Mouse (Mus musculus) kidney, embryonic 16.5 days (tissue): Measurements from ENCODE around the gene Lsm11. TPM values are rescaled to one million over a fixed set of nuclear protein-coding genes. Genes with fewer than 3 reads are reported as not detected.

ENCODE experiments used
- ATAC-seq: fragments of 200-750 bp; cut with Nextera tagmentation; 2 replicates; pipeline ENCODE4 v1.8.0; 2017; ENCODE audit warnings: moderate TSS enrichment; ENCODE audit not compliant: low FRiP score, low TSS enrichment
- H3K27ac ChIP-seq: fragments of 300-500 bp; sonication (generic); 2 replicates; pipeline ENCODE4 v1.5.1; 2014; ENCODE audit warnings: low read length
- H3K27me3 ChIP-seq: fragments of 300-500 bp; sonication (generic); 2 replicates; pipeline ENCODE4 v1.6.1; 2014; ENCODE audit warnings: low read length, control low read depth, mixed read lengths; ENCODE audit not compliant: insufficient read depth
- H3K36me3 ChIP-seq: fragments of 300-500 bp; sonication (generic); 2 replicates; pipeline ENCODE4 v1.6.1; 2014; ENCODE audit warnings: low read length, control low read depth, mixed read lengths; ENCODE audit not compliant: insufficient read depth
- H3K4me1 ChIP-seq: fragments of 300-500 bp; sonication (generic); 2 replicates; pipeline ENCODE4 v1.6.1; 2014; ENCODE audit warnings: low read length, control low read depth, mixed read lengths; ENCODE audit not compliant: insufficient read depth
- H3K4me2 ChIP-seq: fragments of 300-500 bp; sonication (generic); replicated peaks from 2 replicates; pipeline ENCODE4 v1.6.1; 2014; ENCODE audit warnings: low read depth, low read length
- H3K4me3 ChIP-seq: fragments of 300-500 bp; sonication (generic); 2 replicates; pipeline ENCODE4 v1.5.1; 2014; ENCODE audit warnings: mild to moderate bottlenecking, low read length
- H3K9ac ChIP-seq: fragments of 300-500 bp; sonication (generic); replicated peaks from 2 replicates; pipeline ENCODE4 v1.6.1; 2014; ENCODE audit warnings: low read length
- H3K9me3 ChIP-seq: fragments of 300-500 bp; sonication (generic); 2 replicates; pipeline ENCODE4 v1.6.1; 2016; ENCODE audit warnings: low read length, control low read depth
- WGBS: fragments of 180-500 bp; shearing (Covaris S2); extraction: QIAGEN DNeasy Blood & Tissue Kit; methylation state at CpG from one replicate; pipeline ENCODE4 v1.1.7; 2014; 5-methylcytosine and 5-hydroxymethylcytosine counted together
- polyA plus RNA-seq: library from polyadenylated mRNA; unstranded; fragments of >200 nt; fragmentation: Nextera tagmentation; extraction: Ambion mirVana; gene quantifications from 2 replicates; pipeline ENCODE4 v1.2.1, GENCODE M21; 2015

The Lsm11 gene
- 3.9 and 4.3 TPM in 2 replicates for polyA plus RNA-seq

- Histone ChIP-seq H3K36me3 (peaks cover 10% of the 10 kb centered on the region), H3K9me3 (no peaks in the 10 kb centered on the region), H3K9ac (peak within 1 kb of the TSS; percentile 90), H3K27me3 (no peaks in the 10 kb centered on the region), H3K4me3 (peak within 1 kb of the TSS; percentile 80), H3K4me1 (peaks cover 8% of the 10 kb centered on the region), H3K27ac (no peak within 1 kb of the TSS), H3K4me2 (peak within 1 kb of the TSS; percentile 94)
- ATAC-seq, result peak; percentile 91
- WGBS, result under 1% methylated on average over 55 of the region's 55 CpGs
Observed at GRCm38 (mm10) chr11:45944643-45945156, at the start of gene Lsm11. TSS of gene Lsm11 (minus strand) at chr11:45944935.

GRCm38 (mm10) chr11:45992087-45992486 is 47.4 kb upstream of the Lsm11 start:
- ATAC-seq, result no peak

GRCm38 (mm10) chr11:45991604-45992003 is 46.9 kb upstream of the Lsm11 start:
- Histone ChIP-seq H3K36me3 (no peaks in the 10 kb centered on the region), H3K9ac (peak overlapping the region; percentile 22; the same call in 1 of the 2 replicates), H3K4me1 (no peaks in the 10 kb centered on the region), H3K4me2 (peak overlapping the region; percentile 63), H3K27me3 (no peaks in the 10 kb centered on the region), H3K9me3 (no peaks in the 10 kb centered on the region), H3K27ac (no peak overlapping the region), H3K4me3 (peak overlapping the region; percentile 40)
- WGBS, result 6% methylated on average over 16 of the region's 16 CpGs
- peak; percentile 88 for ATAC-seq

More at GRCm38 (mm10) chr11:45992087-45992486, 47.4 kb upstream of the Lsm11 start:
- Histone ChIP-seq H3K4me1 (no peaks in the 10 kb centered on the region), H3K4me3 (peak overlapping the region; percentile 40), H3K9me3 (no peaks in the 10 kb centered on the region), H3K9ac (no peak overlapping the region), H3K27me3 (no peaks in the 10 kb centered on the region), H3K4me2 (peak overlapping the region; percentile 63), H3K27ac (no peak overlapping the region), H3K36me3 (no peaks in the 10 kb centered on the region)
- WGBS, result 50% methylated on average over 13 of the region's 13 CpGs

- ATAC-seq, result peak; percentile 29; the same call in 1 of the 2 replicates
- Histone ChIP-seq H3K27ac (no peak overlapping the region), H3K9ac (peak overlapping the region; percentile 87), H3K4me3 (peak overlapping the region; percentile 68), H3K36me3 (no peaks in the 10 kb centered on the region), H3K4me2 (peak overlapping the region; percentile 87), H3K27me3 (no peaks in the 10 kb centered on the region; the same call in 1 of the 2 replicates), H3K9me3 (peaks cover 6% of the 10 kb centered on the region), H3K4me1 (peaks cover 4% of the 10 kb centered on the region; the same call in 1 of the 2 replicates)
- 36% methylated on average over 19 of the region's 19 CpGs for WGBS
Observed at GRCm38 (mm10) chr11:45980893-45981253, 36.1 kb upstream of the Lsm11 start.

- H3K36me3 ChIP-seq, result no peaks in the 10 kb centered on the region
- no peaks in the 10 kb centered on the region; the same call in 1 of the 2 replicates for H3K27me3 ChIP-seq
- H3K27ac ChIP-seq, result no peak within 1 kb of the TSS
- ATAC-seq, result peak; percentile 92
- peaks cover 6% of the 10 kb centered on the region for H3K9me3 ChIP-seq
- WGBS, result 12% methylated on average over 79 of the region's 115 CpGs
- peak within 1 kb of the TSS; percentile 87 for H3K4me2 ChIP-seq
- H3K9ac ChIP-seq, result peak within 1 kb of the TSS; percentile 87
- peaks cover 4% of the 10 kb centered on the region; the same call in 1 of the 2 replicates for H3K4me1 ChIP-seq
- peak within 1 kb of the TSS; percentile 68 for H3K4me3 ChIP-seq
Observed at GRCm38 (mm10) chr11:45979946-45980892, 35.5 kb upstream of the Lsm11 start, which contains the start of gene Sox30. TSS of gene Sox30 (plus strand) at chr11:45980310.

- no peak for ATAC-seq
- Histone ChIP-seq H3K27me3 (no peaks in the 10 kb centered on the region; the same call in 1 of the 2 replicates), H3K36me3 (no peaks in the 10 kb centered on the region), H3K9ac (no peak overlapping the region), H3K9me3 (peaks cover 6% of the 10 kb centered on the region), H3K4me2 (no peak overlapping the region), H3K4me3 (no peak overlapping the region), H3K27ac (no peak overlapping the region), H3K4me1 (peaks cover 4% of the 10 kb centered on the region; the same call in 1 of the 2 replicates)
- WGBS, result 79% methylated on average over 3 of the region's 3 CpGs
Observed at GRCm38 (mm10) chr11:45976061-45976460, 31.3 kb upstream of the Lsm11 start.

GRCm38 (mm10) chr11:45974466-45974865 is 29.7 kb upstream of the Lsm11 start:
- no peak for ATAC-seq
- H3K9ac ChIP-seq, result no peak overlapping the region
- H3K9me3 ChIP-seq, result no peaks in the 10 kb centered on the region
- H3K4me1 ChIP-seq, result no peaks in the 10 kb centered on the region
- H3K4me2 ChIP-seq, result no peak overlapping the region
- H3K27ac ChIP-seq, result no peak overlapping the region
- no peak overlapping the region for H3K4me3 ChIP-seq
- no peaks in the 10 kb centered on the region; the same call in 1 of the 2 replicates for H3K27me3 ChIP-seq
- 88% methylated on average over 8 of the region's 8 CpGs for WGBS
- H3K36me3 ChIP-seq, result no peaks in the 10 kb centered on the region

- no peaks in the 10 kb centered on the region for H3K9me3 ChIP-seq
- no peaks in the 10 kb centered on the region for H3K27me3 ChIP-seq
- no peak for ATAC-seq
- no peak overlapping the region for H3K9ac ChIP-seq
- WGBS, result 84% methylated on average over 5 of the region's 5 CpGs
- no peak overlapping the region for H3K4me3 ChIP-seq
- no peaks in the 10 kb centered on the region for H3K36me3 ChIP-seq
- H3K27ac ChIP-seq, result no peak overlapping the region
- H3K4me1 ChIP-seq, result no peaks in the 10 kb centered on the region
- H3K4me2 ChIP-seq, result no peak overlapping the region
Observed at GRCm38 (mm10) chr11:45973635-45974034, 28.9 kb upstream of the Lsm11 start.

- Histone ChIP-seq H3K9me3 (no peaks in the 10 kb centered on the region), H3K4me1 (no peaks in the 10 kb centered on the region), H3K36me3 (no peaks in the 10 kb centered on the region), H3K27me3 (no peaks in the 10 kb centered on the region), H3K9ac (no peak overlapping the region), H3K4me2 (no peak overlapping the region), H3K27ac (no peak overlapping the region), H3K4me3 (no peak overlapping the region)
- 95% methylated on average over 3 of the region's 3 CpGs for WGBS
- ATAC-seq, result no peak
Observed at GRCm38 (mm10) chr11:45968466-45968865, 23.7 kb upstream of the Lsm11 start.
